Mouse (Mus musculus): ENCODE data around the gene Fggy. TPM values are rescaled to one million over a fixed set of nuclear protein-coding genes. Genes with fewer than 3 reads are reported as not detected.

Gene Fggy
- total RNA-seq (2022): 10 to 100 TPM; 57.0 to 86.3 (median 73.5) TPM

DNA sequence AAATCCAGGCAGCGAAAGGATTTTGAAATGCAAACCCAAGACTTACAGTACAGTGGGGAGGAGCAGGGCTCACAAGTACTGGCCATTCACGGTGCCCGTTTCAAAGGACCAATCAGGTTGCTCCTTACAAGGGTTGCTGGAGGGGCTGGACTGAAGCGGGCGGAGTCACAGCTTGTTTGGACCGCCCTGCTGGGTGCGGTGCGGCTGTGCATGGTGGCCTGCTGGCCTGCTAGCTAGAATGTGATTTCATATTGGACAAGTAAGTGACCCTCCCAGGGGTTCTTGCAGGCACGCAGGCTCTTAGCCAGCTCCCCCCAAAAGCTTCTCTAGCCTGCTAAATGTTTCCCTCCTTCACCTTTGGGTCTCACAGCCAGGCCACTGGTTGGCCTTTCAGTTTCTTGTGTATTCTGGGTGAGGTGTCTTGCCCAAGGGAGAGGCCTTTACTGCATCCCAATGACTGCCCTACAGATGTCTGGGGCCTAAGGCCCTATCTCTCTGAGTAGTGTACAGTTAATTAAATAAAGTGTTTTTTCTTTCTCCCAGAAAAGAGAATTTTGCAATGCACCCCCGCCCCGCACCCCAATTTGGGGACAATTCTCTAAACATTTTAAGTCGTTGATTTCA lies at the start of gene Fggy:
Gene Fggy, plus strand, starts transcription at position 175 of the 624 bp plus-strand sequence.
- peak; percentile 98 for DNase-seq

- no peak for DNase-seq
Measured at GRCm38 (mm10) chr4:95507946-95508311, 49.4 kb upstream of the Fggy start.

- no peak for DNase-seq
Measured at GRCm38 (mm10) chr4:95518382-95518781, 38.9 kb upstream of the Fggy start.

DNA sequence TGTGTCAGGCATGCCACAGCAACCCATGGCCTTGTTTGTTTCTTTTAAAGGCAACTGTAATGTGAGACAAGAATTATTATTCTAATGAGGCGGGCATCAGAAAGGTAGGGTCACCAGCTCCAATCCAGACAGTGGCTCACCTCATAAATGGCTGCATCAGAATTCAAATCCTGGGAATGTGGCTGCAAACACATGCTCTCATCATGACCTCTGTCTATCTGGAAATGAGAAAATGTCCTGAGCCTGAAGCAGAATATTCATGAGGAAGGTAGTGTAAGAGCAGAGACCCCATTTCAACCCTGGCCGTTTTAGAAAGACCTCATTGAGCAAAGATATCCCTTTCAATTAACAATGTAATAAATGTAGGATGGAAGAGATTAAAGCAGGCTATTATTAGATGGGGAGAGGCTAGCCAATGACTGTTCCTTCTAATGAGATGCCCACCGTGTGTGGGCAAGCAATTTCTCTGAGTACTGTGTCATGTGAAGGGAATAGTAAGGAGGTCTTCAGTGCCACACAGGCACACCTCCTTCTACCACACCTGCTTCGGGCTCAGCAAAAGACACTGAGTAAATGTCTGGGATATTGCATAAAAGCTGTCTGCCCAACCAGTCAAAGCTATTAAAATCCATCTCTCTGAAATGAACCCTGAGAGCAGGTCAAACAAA lies 37.2 kb upstream of the Fggy start:
- DNase-seq: no peak

DNA sequence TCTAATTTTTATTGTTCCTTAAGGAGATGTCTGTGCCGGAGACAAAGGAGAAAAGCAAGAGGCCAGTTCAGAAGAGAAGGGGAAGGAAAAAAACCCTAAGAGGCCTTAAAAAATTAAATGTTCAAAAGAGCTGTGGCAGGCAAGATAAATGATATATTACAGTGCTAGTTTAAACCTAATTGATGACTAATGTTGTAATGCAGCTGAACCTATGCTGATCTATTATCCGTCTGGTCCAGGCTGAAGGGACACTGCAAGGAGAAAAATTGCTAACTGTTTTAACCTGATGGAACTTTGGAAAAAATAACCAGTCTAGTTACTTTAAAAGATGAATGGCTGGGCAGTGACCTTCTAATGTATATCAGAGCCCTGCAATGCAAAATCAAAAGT lies 36.7 kb upstream of the Fggy start:
- no peak for DNase-seq

- DNase-seq: no peak
Measured at GRCm38 (mm10) chr4:95526588-95526987, 30.7 kb upstream of the Fggy start.

DNA sequence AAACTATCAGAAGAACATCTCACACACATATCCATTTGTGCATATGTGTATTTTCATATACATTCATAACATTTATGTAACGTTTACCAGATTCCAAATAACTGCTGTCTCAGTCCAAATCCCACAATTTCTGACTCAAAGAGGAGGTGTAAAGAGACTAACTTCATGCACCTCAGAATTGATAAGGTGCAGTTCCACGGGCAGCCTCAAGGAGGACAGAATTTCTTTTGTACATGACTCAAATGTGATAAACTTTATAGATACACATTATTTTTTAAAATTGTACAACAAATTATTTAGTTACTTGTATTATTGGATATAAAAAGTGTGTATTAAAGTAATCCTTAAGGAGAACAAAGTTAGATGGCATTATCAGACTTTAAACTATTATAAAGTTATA lies 26.6 kb upstream of the Fggy start:
- no peak for DNase-seq

- no peak for DNase-seq
Measured at GRCm38 (mm10) chr4:95533946-95534345, 23.4 kb upstream of the Fggy start.

GRCm38 (mm10) chr4:95541382-95542038 lies 15.8 kb upstream of the Fggy start:
- DNase-seq: no peak

GRCm38 (mm10) chr4:95542039-95542790 lies 15.1 kb upstream of the Fggy start:
- no peak for DNase-seq

DNA sequence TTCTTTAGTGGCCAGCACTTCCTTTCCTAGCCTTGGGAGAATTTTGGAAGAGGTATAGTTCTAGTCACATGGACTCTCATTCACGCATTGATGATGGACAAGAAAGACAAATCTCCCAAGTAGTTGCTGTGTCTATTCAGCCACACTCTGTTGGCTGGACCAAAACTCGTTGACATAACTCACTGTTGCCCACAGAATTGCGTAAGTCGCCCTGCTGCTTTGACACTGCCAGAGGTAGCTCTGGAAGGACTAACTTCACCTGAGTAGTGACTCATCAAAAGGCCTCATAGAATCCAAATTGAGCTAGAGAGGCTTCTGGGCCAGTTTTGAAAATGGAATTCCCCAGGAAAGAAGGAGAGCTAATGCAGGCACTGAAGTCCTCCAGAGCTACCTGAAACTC lies 13.8 kb upstream of the Fggy start:
- DNase-seq: no peak

DNA sequence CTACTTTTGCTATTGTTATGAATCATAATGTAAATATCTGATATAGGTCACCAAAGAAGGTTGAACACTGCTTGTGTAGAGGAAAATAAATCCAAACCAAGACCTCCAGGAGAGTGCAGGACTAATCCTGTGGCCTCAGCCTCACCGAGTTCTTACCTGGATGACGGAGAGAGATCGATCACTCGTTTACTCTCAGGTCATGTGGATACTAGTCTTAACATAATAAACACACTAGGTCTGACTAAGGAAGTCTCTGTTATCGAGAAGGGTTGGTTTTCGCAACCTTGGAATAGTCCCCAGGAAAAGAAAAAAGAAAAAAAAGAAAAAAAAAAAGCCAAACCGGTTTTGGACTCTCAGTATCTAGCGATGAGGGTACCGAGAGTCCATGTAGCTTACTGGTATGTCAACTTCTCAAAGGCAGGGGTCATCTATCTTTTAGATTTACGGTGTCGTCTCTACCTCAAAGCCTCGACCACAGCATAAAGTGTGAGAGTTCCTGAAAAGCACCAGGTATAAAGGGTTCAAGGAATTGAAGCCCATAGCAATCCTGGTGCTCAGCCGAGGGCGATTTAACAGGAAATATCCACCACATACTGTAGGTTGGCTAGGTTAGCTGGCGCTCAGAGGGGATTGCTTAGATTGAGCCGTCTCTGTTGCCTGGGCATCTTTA lies 509 bp upstream of the Fggy start:
- no peak for DNase-seq

DNA sequence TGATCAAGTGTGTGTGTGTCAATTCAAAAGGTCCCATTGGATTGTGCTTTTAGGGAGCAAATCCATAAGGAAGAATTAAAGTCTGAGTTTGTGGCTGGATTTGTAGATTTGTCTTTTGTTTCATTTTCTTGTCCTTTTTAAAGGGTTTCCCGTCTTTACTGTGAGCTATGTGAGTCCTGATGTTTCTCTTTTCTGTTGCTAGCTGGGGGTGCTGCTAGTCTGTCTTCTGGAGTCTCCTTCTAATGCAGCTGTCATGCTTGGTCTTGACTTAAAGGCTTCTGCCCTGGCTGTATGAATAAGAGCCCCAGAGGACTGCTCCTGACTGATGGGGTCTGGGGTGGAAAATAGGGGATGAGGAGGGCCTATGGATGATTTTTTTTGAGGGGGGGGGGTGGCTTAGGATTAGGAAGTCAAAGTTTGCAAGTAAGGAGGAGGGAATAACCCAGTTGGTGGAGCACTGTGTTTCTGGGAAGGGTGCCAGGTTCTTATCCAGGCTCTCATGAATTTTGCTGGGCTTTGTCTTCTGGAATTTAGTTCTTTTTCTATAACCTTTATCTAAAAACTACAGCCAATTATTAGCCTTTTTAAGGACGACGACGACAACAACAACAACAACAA lies 1.1 kb downstream of the Fggy start:
- DNase-seq: peak; percentile 35

GRCm38 (mm10) chr4:95571621-95572020 lies 14.3 kb downstream of the Fggy start:
- DNase-seq: peak; percentile 67

DNA sequence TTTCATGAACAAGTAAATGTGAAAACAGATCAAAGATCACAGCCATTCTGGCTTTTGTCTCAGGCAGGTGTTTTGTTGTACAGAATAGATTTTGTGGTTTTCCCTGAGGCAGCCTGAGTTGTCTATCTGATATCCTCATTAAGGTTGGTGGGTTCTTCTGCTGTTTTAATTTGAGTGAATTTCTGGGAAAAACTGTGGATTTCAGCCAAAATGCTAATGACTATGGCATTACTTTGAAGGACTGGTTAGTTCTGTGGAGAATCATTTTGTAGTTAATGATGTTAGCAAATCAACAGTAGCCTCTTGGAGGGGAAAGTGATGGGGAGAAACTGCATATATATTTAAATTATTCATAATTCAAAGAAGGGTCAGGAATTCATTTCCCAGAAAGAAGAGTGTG lies 16.4 kb downstream of the Fggy start:
- no peak for DNase-seq

DNA sequence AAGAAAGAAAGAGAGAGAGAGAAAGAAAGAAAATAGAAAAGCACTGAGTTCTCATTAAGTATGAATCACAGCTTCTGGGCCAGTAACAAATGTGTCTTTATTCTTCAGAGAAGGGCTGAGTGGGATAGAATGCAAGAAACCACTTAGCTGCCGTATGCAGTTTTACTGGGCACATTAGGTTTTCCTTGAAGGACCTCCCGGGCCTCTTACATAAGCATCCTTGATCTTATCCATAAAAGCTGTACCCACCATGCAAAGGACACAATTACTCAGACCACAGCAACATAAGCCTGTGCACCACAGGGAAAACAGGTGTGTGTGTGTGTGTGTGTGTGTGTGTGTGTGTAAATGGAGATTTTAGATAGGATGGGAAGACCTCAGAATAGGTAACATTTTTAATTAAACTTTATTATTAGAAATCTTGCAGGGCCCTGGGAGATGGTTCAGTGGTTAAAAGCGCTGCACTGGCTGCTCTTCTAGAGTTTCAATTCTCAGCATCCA lies 18.2 kb downstream of the Fggy start:
- peak; percentile 34 for DNase-seq

- DNase-seq: no peak
Measured at GRCm38 (mm10) chr4:95579183-95579582, 21.9 kb downstream of the Fggy start.

DNA sequence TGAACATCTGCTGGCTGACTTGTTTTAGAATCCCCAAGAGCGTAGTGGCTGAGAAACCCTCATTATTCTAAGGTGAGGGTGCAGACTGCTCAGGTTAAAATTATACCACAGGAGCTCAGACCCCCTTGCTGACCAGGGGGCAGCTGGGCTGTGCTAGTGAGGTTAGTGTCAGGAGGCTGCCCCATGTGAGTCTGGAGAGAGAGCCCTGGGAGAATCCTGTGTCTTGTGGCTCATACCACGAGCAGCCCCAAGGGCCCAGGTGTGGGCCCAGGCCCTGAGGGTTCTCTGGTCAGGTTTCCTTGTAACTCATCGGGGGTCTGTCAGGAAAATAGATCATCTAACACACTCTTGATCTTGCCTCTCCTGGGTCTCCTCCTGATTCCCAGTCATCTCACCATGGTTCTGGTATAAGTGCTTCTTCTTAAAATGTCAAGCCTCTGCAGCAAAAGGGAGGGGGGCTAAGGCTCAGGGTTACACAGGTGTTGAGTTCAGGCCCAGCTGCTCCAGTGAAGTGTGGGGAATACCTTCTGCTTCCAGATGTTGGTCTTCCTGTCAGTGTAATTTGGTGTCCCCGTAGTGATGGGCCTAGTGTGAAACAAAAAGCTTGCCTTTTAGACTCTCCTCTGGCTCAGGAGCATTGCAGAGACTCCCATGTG lies 26.9 kb downstream of the Fggy start:
- no peak for DNase-seq

DNA sequence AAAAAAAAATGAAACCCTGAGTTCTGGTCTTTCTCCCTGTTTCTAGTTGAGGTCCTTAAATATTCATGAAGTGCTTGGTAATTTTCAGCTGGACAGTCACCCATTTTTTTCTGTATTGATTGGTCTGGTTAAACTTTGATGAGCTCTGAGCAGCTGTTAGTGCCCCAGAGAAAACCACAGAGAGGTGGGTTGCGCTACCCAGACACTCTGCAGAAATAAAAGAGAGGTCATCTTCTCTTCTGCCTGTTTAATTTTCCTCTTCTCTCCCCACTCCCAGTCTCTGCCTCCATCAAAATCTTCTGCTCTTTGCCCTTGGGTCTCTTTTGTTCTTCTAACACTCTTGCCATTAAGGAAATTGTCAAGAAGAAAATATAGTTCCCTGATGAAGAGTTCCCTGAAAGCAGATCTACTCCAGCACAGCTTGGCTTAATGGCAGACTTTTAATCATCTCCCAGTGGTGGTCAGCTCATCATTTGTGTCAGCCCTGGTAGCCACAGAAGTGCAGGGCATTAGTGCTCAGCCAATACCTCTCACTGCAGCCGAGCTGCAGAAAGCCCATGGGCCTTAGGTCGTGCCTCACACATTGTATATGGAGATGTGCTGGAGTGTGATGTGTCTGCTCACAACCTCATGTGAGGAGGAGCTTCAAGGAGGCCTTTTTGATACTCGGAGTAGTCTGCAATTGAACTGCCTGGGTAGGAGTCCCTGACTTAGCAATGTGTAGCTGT lies 29.1 kb downstream of the Fggy start:
- no peak for DNase-seq

DNA sequence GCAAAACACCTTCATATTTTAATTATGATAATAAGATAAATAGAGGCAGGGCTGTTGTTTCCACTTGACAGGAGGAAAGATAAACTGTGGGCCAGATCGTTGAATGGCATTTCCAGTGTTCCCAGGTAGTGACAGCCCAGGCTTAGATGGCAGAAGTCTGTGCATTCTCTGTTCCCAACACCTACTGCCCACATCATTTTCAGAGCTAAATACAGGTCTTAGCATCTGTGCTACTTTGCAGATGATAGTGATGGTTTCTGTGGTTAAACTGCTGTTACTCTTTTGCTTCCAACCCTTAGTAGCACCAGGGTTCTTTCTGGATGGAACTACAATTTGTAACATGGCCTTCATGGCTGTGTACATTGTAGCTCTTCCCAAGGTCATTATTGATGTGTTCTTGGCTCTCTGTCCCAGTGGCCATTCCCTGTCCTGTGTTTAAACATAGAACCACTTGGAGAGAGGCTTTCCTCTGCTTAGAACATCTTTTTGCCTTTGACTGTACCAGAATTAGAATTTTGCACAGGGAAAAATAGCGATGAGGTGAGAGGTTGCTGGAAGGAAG lies 31.5 kb downstream of the Fggy start:
- DNase-seq: peak; percentile 35
